Mouse (Mus musculus) heart, adult 18-20 months (tissue): ENCODE results near the gene Ghdc. TPM values are rescaled to one million over a fixed set of nuclear protein-coding genes. Genes with fewer than 3 reads are reported as not detected.

Experiments used
- DNase-seq, 2 experiments: peaks; one replicate each; pipeline ENCODE4 v3.0.0; 2021 to 2022; ENCODE audit warnings: mixed read lengths in 1 of 2
- total RNA-seq, 2 experiments: library from RNA; stranded (reverse); gene quantifications; 2 replicates each; pipeline ENCODE4 v1.2.3; 2021

The Ghdc gene
- total RNA-seq, 2 experiments from 2014 or later = 9.8 to 13.4 TPM

DNA sequence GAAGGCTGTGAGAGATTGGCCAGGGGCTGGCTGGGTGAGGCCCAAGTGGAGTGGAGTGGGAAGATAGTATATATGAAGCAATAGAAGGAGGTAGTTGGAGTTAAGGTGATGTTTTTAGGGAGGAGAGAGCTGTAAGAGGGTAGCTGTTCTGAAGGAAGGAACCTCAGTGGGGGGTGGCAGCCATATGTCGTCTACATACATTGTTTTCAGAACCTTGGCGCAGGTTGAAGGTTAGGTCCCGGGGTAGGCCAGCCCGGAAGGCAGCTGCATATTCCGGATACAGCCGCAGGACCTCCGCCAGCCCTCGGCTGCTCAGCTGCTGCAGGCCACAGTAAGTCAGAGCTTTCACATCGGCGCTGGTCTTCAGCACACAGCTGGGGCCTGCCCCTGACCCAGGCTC lies 24.2 kb downstream of the Ghdc start:
- no peak for DNase-seq

GRCm38 (mm10) chr11:100745085-100745484 lies 25.7 kb downstream of the Ghdc start:
- peak; percentile 36 to 74 for DNase-seq

GRCm38 (mm10) chr11:100741348-100741747 lies 29.4 kb downstream of the Ghdc start:
- peak; percentile 54 to 65 for DNase-seq

DNA sequence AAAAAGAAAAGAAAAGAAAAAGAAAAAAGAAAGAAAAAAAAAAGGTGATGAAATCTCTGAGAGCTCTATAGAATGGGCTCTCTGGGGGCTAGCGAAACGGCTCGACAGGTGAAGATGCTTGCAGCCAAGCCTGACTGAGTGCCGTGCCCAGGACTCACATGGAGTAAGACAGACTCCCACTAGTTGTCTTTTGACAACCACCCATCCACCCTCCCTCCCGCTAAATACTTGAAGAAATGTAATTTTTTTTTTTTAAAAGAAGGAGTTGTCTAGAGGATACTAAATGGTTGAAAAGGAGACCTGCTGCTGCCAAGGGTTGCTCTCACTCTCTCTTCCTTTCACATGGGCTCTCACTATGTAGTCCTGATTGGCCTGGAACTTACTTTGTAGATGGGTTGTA lies 32.0 kb downstream of the Ghdc start:
- DNase-seq = no peak

GRCm38 (mm10) chr11:100738066-100738604 lies 32.6 kb downstream of the Ghdc start, which contains the start of gene Rab5c:
Gene Rab5c (minus strand): TSS chr11:100738215.
- DNase-seq = peak; percentile 99 to 100

GRCm38 (mm10) chr11:100737105-100737733 lies 33.5 kb downstream of the Ghdc start:
- no peak for DNase-seq

DNA sequence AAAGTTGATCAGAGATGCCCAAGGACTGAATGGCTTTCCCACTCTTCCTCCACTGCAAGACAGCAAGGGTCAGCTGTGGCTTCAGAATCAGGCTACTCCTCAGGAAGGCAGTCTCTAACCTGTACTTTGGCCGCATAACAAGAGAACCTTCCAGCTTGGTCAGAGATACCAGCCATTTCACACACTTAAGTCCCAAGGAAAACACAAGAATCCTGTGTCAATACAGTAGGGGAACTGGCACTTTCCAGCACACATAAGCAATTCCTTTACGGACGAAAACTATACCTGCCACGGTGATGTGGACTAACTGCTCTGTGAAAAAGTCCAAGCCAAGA lies 34.0 kb downstream of the Ghdc start:
- no peak for DNase-seq

DNA sequence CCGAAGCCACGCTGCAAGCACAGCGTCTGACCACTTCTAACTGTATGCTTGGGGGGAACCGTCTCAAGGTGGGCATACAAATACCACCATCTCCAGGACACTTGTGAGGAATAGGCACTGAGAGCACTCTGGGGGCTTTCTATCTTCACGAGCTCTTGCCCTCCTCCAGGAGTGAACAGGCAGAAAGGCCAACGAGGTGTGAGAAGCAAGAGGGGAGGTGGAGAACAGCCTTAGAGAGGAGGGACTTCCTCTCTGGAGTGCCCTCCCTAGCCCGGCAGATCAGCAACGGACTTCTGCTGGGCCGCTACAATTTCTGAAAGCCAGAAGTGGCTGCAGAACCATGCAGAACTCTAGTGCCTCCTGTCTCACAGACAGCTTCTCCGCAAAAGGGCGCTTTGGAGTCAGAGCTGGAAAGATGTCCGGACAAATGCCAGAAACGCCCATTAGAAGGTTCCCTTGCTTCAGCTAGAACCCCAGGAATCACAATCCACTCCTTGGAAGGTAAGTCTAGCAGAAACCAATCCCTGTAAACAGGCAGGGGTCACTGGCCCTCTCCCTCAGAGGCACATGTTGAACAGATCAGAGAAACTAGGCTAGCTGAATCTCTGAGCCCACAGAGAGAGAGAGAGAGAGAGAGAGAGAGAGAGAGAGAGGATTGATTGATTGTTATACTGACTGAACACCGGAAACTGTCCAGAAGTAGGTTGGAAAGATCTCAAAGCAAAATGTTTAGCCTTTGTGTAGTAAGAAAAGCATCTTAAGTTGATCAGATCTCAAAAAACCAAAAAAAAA lies 34.6 kb downstream of the Ghdc start:
- no peak for DNase-seq

GRCm38 (mm10) chr11:100735134-100735865 lies 35.5 kb downstream of the Ghdc start:
- no peak for DNase-seq

- DNase-seq = peak in 1 of 2 experiments; percentile 59
These were observed 40.1 kb downstream of the Ghdc start for GRCm38 (mm10) chr11:100730477-100731205.

- DNase-seq = no peak
These were observed 40.8 kb downstream of the Ghdc start for GRCm38 (mm10) chr11:100729976-100730375.

DNA sequence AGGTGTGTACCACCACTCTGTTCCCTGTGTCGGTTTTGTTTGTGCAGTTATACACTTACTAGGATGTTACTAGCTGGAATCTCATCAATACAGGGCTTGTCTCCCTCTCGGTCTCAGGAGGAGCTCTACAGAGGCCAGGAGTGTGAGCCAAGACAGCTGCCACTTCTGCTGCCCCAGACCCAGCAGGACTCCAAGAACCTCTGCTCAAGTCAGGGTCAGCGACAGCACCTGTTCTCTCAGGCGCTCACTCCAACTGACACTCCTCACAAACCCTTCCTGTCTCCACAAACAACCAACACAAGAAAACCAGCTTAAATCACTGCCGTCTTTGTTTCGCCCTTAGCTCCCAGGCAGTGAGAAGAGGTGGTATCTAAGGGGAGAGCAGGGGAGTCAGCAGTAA lies 42.2 kb downstream of the Ghdc start:
- DNase-seq = no peak

DNA sequence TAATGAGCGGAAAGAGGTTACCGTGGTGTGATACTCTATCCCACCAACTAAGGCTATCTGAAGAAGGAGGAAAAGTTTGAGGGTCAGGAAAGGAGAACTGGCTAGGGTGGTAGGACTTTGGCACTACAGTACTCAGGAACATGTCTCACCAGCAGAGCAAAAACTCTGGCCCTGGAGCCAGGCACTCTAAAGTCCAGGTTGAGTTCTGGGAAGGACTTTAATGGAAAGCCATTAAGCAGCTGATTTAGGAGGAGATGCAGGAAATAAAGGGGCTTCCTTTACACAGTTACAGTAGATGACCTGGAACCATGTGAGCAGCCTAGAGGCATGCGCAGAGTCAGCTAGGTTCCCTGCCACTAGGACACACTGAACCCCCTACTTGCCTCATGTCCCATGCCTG lies 43.6 kb downstream of the Ghdc start:
- no peak for DNase-seq

GRCm38 (mm10) chr11:100724919-100725512 lies 45.7 kb downstream of the Ghdc start:
- DNase-seq = peak; percentile 56 to 75

GRCm38 (mm10) chr11:100722493-100723028 lies 48.2 kb downstream of the Ghdc start:
- no peak for DNase-seq

GRCm38 (mm10) chr11:100721776-100722492 lies 48.8 kb downstream of the Ghdc start:
- peak in 1 of 2 experiments; percentile 54 for DNase-seq

DNA sequence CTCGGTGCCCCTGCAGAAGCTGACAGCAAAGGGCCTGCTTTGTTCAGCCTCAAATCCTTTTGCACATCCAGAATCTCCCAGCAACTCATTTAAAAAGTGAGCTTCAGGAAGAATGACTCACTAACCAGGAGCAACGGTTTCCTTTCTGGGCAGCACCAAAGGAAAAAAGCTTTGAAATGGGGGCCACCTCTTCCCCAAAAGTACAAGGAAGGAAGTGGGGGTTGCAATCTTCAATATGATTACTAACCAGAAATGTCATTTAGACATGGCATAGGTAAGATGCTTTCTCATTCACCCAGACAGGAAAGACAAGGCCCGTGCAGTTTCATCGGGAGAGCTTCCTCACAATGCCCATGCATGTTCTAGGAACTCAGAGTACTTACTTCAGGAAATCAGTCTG lies 49.5 kb downstream of the Ghdc start:
- peak; percentile 48 to 59 for DNase-seq

DNA sequence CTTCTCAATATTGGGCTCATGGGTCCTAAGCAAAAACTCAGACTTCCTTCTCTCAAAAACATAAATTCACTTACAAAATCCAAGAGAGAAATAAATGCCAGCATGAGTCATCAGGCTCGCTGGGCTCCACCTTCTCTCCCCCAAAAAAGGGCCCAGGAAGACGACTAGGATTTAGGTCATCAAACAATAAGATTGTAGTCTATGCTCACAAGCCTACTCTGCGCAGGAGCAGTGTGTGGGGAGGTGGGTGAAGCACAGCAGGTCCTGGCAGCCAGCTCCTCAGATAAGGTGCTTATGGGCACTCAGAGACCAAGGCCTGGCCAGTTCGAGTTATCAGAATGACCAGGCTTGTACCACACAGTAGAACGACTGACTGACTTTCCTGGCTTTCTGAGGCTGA lies 50.4 kb downstream of the Ghdc start:
- DNase-seq = peak; percentile 53 to 64

GRCm38 (mm10) chr11:100719893-100720292 lies 50.9 kb downstream of the Ghdc start:
- no peak for DNase-seq

- DNase-seq = peak in 1 of 2 experiments; percentile 55
These were observed 51.4 kb downstream of the Ghdc start for GRCm38 (mm10) chr11:100719312-100719711.

GRCm38 (mm10) chr11:100718866-100719265 lies 51.9 kb downstream of the Ghdc start:
- peak in 1 of 2 experiments; percentile 45 for DNase-seq
